Mouse (Mus musculus) stomach, postnatal 0 days (tissue): Measurements from ENCODE around the gene 5530401A14Rik. TPM values are rescaled to one million over a fixed set of nuclear protein-coding genes. Genes with fewer than 3 reads are reported as not detected.
A peak's percentile ranks its signal among the peaks of the same experiment; 100 is the strongest.

Source experiments
- ATAC-seq: fragments of 200-750 bp; cut with Nextera tagmentation; 2 replicates; pipeline ENCODE4 v1.8.0; 2017; ENCODE audit not compliant: low FRiP score, low TSS enrichment
- DNase-seq: peaks from one replicate; pipeline ENCODE4 v3.0.0-alpha.2; 2016; ENCODE audit warnings: low spot score
- H3K27ac ChIP-seq: fragments of 300-500 bp; sonication (generic); replicated peaks from 2 replicates; pipeline ENCODE4 v1.5.1; 2014; ENCODE audit warnings: mild to moderate bottlenecking, control low read depth
- H3K27me3 ChIP-seq: fragments of 300-500 bp; sonication (generic); 2 replicates; pipeline ENCODE4 v1.6.1; 2014; ENCODE audit warnings: low read length; ENCODE audit not compliant: control insufficient read depth, insufficient read depth
- H3K36me3 ChIP-seq: fragments of 300-500 bp; sonication (generic); 2 replicates; pipeline ENCODE4 v1.6.1; 2014; ENCODE audit warnings: low read length, mixed read lengths; ENCODE audit not compliant: control insufficient read depth, insufficient read depth
- H3K4me1 ChIP-seq: fragments of 300-500 bp; sonication (generic); replicated peaks from 2 replicates; pipeline ENCODE4 v1.6.1; 2014; ENCODE audit warnings: antibody characterized with exemption; ENCODE audit not compliant: control insufficient read depth, insufficient read depth
- H3K4me2 ChIP-seq: fragments of 300-500 bp; sonication (generic); replicated peaks from 2 replicates; pipeline ENCODE4 v1.6.1; 2014; ENCODE audit warnings: low read depth, mild to moderate bottlenecking, control low read depth, moderate library complexity
- H3K4me3 ChIP-seq: fragments of 300-500 bp; sonication (generic); 2 replicates; pipeline ENCODE4 v1.5.1; 2014; ENCODE audit warnings: low read depth, low read length, control low read depth
- H3K9ac ChIP-seq: fragments of 300-500 bp; sonication (generic); 2 replicates; pipeline ENCODE4 v1.6.1; 2014; ENCODE audit warnings: mild to moderate bottlenecking, low read length, control low read depth, mixed read lengths
- H3K9me3 ChIP-seq: fragments of 300-500 bp; sonication (generic); 2 replicates; pipeline ENCODE4 v1.6.1; 2016; ENCODE audit warnings: low read length; ENCODE audit not compliant: control insufficient read depth
- CTCF ChIP-seq: IDR thresholded peaks from 2 replicates; pipeline ENCODE4 v1.5.1; 2016; ENCODE audit warnings: antibody characterized with exemption, low read depth, mild to moderate bottlenecking, moderate library complexity
- EP300 ChIP-seq: optimal IDR thresholded peaks from 2 replicates; pipeline ENCODE3; 2016; ENCODE audit warnings: antibody characterized with exemption
- WGBS: fragments of 180-500 bp; shearing (Covaris S2); extraction: QIAGEN DNeasy Blood & Tissue Kit; methylation state at CpG from one replicate; pipeline ENCODE4 v1.1.7; 2014; 5-methylcytosine and 5-hydroxymethylcytosine counted together
- polyA plus RNA-seq: library from polyadenylated mRNA; unstranded; fragments of >200 nt; fragmentation: Nextera tagmentation; extraction: Ambion mirVana; gene quantifications from 2 replicates; pipeline ENCODE4 v1.2.1, GENCODE M21; 2015

Gene 5530401A14Rik
- polyA plus RNA-seq, 1 experiment from 2014 or later, result not detected

DNA sequence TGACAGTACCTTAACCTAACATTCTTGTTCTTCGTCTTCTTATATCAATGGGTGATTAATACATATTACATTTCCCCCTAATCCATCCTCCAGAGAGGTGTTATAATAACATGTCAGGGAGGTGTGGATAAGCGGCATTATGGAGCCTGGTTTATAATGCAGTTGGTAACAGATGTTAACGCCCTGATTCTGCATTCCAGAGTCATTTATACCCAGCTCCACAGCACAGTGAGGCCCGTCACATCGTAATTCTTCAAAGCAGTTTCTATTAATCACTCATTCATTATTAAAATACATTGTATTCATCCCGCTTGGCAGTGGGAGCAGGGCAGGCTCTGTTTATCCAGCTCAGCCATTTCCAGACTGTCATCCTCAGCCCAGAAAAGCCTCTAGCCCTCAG lies 55.0 kb downstream of the 5530401A14Rik start:
- no peaks in the 10 kb centered on the region for H3K27me3 ChIP-seq
- H3K9me3 ChIP-seq, result no peaks in the 10 kb centered on the region
- H3K4me2 ChIP-seq, result no peak overlapping the region
- H3K27ac ChIP-seq, result no peak overlapping the region
- H3K9ac ChIP-seq, result no peak overlapping the region
- TF ChIP-seq EP300 (no peak), CTCF (no peak)
- no peak for DNase-seq
- no peak overlapping the region for H3K4me3 ChIP-seq
- H3K36me3 ChIP-seq, result no peaks in the 10 kb centered on the region
- no peak for ATAC-seq
- no peaks in the 10 kb centered on the region for H3K4me1 ChIP-seq
- WGBS, result 28% methylated on average over 6 of the region's 6 CpGs

DNA sequence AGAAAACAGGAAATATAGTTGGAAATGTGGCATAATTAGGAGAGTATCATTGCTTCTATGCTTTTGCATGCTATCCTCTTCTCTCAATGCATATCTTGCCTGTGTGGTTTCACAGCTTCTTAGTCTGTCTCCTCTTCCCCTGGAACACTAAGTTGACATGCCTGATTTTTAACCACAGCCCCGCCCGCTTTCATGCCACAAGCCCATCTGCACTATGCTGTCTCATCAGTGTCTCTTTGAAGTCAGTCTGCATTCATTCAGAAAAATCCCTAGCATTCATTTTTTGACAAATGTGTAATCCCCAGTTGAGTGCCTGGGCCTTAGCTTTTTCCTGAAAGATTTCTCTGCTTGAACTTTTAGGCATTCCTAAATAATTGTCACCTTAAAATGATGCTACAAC lies 62.6 kb downstream of the 5530401A14Rik start:
- Histone ChIP-seq H3K4me3 (no peak overlapping the region), H3K4me1 (no peaks in the 10 kb centered on the region), H3K27me3 (no peaks in the 10 kb centered on the region), H3K9ac (no peak overlapping the region), H3K36me3 (no peaks in the 10 kb centered on the region), H3K9me3 (no peaks in the 10 kb centered on the region), H3K4me2 (no peak overlapping the region), H3K27ac (no peak overlapping the region)
- ATAC-seq, result no peak
- DNase-seq, result no peak
- TF ChIP-seq CTCF, result no peak
- TF ChIP-seq EP300, result no peak
- WGBS, result 76% methylated on average over 2 of the region's 2 CpGs

DNA sequence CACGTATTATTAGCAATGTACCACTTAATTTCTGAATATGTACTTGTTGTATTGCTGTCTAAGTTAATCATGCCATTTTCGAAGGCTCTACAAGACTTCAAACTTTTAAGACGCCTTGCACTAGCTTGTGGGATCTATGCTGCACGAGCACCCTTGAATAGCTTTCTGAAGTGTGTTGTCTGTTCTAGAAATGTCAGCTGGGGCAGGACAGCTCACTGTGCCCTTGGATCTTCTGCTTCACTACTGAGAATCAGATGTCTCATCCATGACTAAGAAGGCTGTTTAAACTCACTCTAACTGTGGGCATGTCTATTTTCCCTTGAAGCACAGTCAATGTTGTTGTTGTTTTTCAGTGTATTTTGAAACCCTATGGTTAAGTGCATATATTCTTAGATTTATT lies 63.2 kb downstream of the 5530401A14Rik start:
- no peak overlapping the region for H3K4me2 ChIP-seq
- no peaks in the 10 kb centered on the region for H3K36me3 ChIP-seq
- no peak for ATAC-seq
- no peaks in the 10 kb centered on the region for H3K27me3 ChIP-seq
- H3K4me3 ChIP-seq, result no peak overlapping the region
- H3K4me1 ChIP-seq, result no peaks in the 10 kb centered on the region
- 87% methylated on average over 4 of the region's 4 CpGs for WGBS
- H3K9ac ChIP-seq, result no peak overlapping the region
- TF ChIP-seq CTCF, result no peak
- TF ChIP-seq EP300, result no peak
- H3K9me3 ChIP-seq, result no peaks in the 10 kb centered on the region
- H3K27ac ChIP-seq, result no peak overlapping the region
- DNase-seq, result no peak

DNA sequence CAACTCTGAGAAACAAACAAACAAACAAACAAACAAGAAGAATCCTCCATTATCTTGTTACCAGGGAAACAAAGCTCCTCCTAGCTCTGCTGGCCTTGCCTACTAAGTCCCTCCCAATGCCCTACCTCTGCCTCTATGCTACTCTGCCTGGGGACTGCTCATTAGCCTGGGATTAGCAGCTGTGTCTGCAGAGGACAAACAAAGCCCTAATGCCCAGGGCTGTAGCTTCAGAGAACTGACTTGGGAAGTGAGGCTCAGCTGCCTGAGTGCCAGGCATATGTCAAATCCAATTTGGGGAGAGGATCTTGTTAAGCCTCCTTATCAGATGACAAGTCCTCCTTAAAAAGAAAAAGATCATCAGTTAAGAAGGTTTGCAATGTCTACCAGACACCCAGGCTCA lies 65.9 kb downstream of the 5530401A14Rik start:
- no peaks in the 10 kb centered on the region for H3K4me1 ChIP-seq
- H3K4me2 ChIP-seq, result no peak overlapping the region
- DNase-seq, result no peak
- no peaks in the 10 kb centered on the region for H3K9me3 ChIP-seq
- no peak for ATAC-seq
- H3K4me3 ChIP-seq, result no peak overlapping the region
- no peaks in the 10 kb centered on the region for H3K36me3 ChIP-seq
- H3K9ac ChIP-seq, result no peak overlapping the region
- no peaks in the 10 kb centered on the region for H3K27me3 ChIP-seq
- no peak overlapping the region for H3K27ac ChIP-seq
- TF ChIP-seq EP300 (no peak), CTCF (no peak)

DNA sequence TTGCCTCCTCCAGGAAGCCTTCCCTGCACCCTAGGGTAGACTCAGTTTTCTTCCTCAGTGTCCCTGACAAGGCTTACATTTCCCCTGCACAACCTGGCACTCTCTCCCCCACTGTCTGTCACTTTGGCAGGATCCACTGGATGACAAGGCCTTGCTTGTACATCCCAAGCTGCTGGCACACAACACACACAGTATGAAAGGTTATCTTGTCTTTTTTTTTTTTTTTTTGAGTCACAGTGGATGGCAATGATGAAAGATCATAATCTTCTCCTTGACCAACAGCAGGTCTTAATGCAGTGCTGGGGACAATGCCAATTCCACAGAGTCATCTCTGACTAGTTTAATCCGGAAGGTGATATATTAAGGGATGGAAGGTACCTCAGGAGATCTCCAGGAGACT lies 77.0 kb downstream of the 5530401A14Rik start:
- Histone ChIP-seq H3K27me3 (no peaks in the 10 kb centered on the region), H3K4me3 (no peak overlapping the region), H3K4me1 (no peaks in the 10 kb centered on the region), H3K36me3 (no peaks in the 10 kb centered on the region), H3K4me2 (no peak overlapping the region), H3K9me3 (no peaks in the 10 kb centered on the region), H3K27ac (no peak overlapping the region), H3K9ac (no peak overlapping the region)
- DNase-seq, result no peak
- TF ChIP-seq CTCF, result no peak
- no peak for TF ChIP-seq EP300
- 80% methylated on average over 1 of the region's 1 CpGs for WGBS
- no peak for ATAC-seq

DNA sequence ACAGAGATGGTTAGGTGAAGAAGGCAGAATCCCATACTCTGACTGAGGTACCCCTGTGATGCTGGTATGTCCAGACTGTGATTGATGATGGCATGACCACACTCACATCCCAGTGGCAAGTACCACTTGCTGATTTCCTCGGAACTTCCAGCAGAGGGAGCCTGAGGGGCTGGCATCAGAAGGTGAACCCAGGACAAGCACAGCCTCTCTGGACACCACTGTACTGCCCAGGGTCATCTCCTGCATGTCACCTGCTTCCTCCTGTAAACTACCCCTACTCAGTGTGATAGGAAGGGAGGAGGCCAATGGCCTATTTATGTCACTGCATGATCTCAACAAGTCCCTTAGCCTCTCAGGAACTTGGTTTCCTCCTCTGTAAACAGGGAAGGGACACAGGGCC lies 80.5 kb downstream of the 5530401A14Rik start:
- no peak overlapping the region for H3K9ac ChIP-seq
- TF ChIP-seq EP300 (no peak), CTCF (peak; percentile 65)
- WGBS, result 0% methylated on average over 1 of the region's 1 CpGs
- H3K4me2 ChIP-seq, result no peak overlapping the region
- no peaks in the 10 kb centered on the region for H3K27me3 ChIP-seq
- H3K27ac ChIP-seq, result no peak overlapping the region
- no peaks in the 10 kb centered on the region for H3K36me3 ChIP-seq
- DNase-seq, result no peak
- H3K4me1 ChIP-seq, result no peaks in the 10 kb centered on the region
- no peaks in the 10 kb centered on the region for H3K9me3 ChIP-seq
- no peak overlapping the region for H3K4me3 ChIP-seq
- ATAC-seq, result no peak
